Mouse (Mus musculus) kidney, postnatal 10 days (tissue): ENCODE results near the gene Zfp579.
"Not testable (repeated sequence)": the region's sequence is repeated elsewhere in the genome, so short reads cannot be mapped to it uniquely, and the experiment has no call there.

ENCODE experiments used
- DNase-seq: peaks from one replicate; pipeline ENCODE4 v3.0.0; 2021; ENCODE audit warnings: mixed read lengths

The Zfp579 gene

DNA sequence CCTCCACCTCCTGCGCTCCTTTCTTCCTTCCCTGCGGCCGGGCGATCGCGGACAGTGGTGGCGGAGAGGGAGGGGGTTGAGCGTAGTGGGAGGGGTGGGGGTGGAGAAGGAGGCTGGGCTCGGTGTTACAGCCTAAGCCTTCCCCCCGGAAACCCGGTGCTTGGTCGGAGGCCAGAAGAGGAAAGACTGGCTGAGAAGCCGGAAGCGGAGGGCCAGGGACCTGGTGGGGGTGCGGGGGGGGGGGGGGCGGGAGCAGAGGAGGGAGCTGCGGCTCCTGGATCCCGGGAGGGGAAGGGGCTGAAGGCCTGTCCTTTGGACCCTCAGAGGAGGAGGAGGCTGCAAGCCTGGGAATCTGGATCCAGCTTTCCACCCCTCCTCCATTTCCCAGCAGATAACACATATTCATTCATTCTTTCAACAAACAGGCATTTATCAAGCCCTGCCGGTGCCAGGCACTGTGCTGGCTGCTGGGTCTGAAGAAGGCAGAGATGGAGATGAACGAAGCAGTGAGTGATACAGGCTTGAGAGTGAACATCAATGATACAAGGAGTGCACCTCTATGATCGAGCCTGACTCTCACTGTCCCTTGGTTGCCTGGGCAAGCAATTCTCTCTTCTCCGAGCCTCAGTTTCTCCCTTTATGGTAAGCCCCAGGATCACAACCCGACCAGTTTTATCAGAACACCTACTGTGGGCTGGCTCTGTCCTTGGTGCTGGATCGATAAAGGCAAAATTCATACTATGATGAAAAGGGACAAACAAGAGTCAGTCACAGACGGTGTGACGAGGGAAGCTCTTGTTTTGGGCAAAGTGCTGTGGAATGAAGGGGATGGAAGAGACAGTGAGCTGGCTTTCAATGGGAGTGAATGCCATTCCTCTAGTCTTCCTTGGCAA is at the start of gene Zfp579:
TSS of gene Zfp579 (minus strand) at position 156 of the 893 bp plus-strand sequence.
- peak; percentile 96 for DNase-seq

DNA sequence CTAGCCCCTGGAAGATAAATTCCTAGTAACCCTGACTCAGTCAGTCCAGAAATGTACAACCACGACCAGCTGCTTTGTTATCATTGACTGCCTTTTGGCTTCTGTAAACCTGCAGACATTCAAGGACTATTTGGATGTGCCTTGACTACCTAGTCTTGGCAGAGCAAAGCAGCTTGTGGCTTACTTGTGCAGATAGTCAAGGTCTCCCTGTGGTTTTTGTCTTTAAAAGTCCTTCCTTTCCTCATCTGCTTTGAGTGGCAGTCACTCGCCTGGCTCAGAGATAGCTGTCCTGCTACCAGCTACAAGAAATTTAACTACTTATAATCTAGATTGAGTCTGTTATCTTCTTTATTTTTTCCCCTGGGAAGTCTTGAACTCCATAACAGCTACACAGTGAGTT is 49.0 kb upstream of the Zfp579 start:
- no peak for DNase-seq

DNA sequence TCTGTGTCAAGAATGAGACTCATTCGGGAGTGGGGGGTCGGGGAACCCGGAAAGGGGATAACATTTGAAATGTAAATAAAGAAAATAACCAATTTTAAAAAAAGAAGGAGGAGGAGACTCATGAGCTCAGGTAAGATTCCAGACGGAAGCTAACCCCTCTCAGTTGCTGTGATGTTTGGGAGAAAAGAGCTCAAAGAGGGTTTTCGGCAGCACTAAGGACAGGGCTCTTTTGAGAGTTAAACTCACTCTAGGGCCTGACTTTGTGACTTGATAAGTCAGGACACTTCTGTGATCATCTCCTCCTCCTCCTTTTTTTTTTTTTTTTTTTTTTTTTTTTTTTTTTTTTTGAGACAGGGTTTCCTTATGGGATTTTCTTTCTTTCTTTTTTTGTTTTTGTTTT is 43.0 kb upstream of the Zfp579 start:
- no peak for DNase-seq

DNA sequence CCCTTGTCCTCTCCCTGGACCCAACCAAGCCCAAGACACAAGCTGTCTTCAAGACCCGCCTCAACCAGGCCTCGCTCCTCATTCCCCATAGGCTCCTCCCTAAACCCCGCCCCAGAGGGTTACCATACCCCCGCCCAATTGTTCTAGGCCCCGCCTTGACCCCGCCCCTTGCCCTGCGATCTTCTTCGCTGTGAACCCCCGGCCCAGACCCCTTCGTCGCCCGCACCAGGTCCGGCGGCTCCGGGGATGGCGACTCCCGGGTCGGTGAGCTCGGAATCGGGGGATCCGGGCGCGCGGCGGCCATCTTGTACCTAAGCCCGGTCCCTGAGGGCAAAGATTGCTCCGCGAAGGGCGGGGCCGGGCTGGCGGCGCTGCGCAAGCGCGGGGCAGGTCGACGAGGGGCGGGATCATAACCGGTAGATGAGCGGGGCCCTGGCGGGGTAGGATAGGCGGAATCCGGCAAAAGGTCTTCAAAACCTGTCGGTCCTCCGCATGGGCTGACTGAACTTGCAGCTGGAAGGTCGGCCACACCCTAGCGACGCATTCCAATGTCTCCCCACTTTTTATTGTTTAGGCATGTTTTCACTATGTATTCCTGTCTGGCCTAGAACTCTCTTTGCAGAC is 42.3 kb upstream of the Zfp579 start, which contains the start of gene Zfp784:
TSS of gene Zfp784 (minus strand) at position 338 of the 624 bp plus-strand sequence.
- peak; percentile 96 for DNase-seq

DNA sequence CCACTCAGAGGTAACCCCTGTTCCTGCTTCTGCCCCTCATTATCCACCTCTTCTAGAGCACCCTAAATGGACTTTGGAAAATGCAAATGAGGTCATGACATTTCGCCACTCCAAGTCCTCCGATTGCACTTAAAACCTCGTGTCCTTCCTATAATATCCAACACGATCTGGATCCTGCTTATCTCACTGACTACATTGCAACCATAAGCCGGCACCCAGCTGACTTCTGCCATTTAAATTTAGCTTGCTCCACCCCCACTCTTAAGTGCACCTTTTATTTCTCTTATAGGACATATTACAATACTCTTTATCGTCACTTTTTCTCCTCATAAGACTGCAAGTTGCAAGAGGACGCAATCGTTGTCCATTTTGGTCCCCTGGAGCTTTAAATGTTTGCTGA is 41.5 kb upstream of the Zfp579 start:
- no peak for DNase-seq

DNA sequence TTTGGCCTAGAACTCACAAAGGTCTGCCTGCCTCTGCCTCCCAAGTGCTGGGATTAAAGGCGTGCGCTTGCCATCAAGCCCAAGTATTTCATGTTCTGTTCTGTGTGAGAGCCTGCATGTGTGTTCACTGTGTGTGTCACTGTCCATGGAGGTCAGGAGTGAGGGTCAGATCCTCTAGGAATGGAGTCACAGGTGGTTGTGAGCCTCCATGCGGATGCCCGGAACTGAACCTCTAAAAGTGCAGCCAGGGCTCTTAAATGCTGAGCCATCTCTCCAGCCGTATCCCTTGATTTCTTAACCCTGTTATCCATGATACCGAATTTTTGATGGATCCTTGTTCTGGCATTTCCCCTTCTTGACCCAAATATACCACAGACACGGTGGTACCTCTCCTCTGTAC is 41.1 kb upstream of the Zfp579 start:
- DNase-seq: no peak

DNA sequence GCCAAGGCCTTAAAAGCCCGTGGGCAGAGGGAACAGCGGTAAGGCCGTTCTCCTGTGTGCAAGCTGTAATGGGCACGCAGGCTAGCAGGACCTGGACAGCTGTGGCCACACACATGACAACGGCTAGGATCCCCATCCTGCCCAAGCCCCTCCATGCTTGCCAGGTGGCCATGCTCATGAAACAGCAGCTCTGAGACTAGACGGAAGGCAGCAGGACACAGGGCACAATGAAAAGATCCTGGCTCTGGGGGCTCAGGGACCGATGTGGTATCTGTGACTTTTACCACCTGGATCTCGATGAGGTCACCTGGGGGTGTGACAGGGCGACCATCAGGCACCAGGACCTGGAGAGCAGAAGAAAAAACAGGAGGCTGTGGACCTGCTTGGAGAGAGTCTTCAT is 40.2 kb upstream of the Zfp579 start:
- no peak for DNase-seq

DNA sequence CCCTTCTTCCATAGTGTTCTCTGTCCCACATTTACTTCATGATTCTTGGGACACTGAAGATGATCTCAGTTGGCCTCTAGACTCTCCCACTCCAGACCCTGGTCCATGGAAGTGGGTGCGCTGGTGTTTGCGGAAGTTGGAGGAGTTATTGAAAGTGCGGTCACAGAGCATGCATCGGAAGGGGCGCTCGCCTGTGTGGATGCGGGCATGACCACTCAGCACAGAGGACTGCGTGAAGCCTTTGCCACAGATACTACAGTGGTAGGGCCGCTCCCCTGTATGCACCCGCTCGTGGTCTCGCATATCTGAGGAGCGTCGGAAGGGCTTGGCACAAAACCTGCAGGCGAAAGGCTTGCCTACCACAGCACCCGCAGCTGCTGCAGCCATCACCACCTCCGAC is 39.7 kb upstream of the Zfp579 start:
- no peak for DNase-seq

DNA sequence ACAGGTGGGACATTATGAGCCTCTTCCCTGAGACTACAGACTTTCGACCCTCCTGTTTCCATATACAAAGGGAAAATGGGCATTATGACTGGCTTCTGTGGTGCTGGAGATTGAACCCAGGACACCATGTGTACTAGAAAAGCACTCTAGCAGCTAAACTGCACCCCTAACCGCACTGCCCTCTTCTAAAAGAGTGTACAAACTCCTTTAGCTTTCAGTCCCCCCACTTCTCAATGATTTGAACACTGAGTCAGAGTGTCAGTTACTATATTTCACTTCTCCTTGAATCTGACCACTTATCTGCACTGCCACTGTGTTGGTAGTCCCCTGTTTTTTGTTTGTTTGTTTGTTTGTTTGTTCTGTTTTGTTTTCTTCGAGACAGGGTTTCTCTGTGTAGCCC is 37.9 kb upstream of the Zfp579 start, which contains the start of gene 4632433K11Rik:
TSS of gene 4632433K11Rik (plus strand) at position 301 of the 400 bp plus-strand sequence.
- no peak for DNase-seq

DNA sequence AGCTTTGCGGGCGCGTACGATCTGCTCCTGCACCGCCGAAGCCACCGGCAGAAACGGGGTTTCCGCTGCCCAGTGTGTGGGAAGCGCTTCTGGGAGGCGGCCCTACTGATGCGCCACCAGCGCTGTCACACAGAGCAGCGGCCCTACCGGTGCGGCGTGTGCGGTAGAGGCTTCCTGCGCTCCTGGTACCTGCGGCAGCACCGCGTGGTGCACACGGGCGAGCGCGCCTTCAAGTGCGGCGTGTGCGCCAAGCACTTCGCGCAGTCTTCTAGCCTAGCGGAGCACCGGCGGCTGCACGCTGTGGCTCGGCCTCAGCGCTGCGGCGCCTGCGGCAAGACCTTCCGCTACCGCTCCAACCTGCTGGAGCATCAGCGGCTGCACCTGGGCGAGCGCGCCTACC is 35.5 kb upstream of the Zfp579 start:
- DNase-seq: no peak

DNA sequence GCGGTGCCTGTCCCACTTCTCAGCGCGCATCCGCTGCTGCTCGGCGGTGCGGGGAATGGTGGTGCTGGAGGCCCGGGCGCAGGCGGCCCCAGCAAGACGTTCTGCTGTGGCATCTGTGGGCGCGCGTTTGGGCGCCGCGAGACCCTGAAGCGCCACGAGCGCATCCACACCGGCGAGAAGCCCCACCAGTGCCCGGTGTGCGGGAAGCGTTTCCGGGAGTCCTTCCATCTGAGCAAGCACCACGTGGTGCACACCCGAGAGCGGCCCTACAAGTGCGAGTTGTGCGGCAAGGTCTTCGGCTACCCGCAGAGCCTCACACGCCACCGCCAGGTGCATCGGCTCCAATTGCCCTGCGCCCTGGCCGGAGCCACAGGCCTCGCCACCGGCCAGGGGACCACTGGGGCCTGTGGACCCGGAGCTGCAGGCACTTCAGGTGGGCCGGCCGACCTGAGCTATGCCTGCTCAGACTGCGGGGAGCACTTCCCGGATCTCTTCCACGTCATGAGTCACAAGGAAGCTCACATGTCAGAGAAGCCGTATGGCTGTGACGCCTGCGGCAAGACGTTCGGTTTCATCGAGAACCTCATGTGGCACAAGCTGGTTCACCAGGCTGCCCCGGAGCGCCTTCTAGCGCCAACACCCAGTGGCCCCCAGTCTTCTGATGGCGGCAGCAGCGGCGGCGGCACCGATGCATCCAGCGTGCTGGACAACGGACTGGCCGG is 34.8 kb upstream of the Zfp579 start:
- no peak for DNase-seq

DNA sequence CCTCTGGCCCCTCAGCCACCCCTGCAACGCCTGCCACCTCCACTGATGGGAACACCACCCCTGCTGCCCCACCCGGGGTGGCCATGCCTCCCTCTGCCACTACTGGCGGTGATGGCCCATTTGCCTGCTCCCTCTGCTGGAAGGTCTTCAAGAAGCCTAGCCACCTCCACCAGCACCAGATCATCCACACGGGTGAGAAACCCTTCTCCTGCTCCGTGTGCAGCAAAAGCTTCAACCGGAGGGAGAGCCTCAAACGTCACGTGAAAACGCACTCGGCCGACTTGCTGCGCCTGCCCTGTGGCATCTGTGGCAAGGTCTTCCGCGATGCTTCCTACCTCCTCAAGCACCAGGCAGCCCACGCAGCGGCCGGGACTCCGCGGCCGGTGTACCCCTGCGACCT is 34.0 kb upstream of the Zfp579 start:
- DNase-seq: no peak

DNA sequence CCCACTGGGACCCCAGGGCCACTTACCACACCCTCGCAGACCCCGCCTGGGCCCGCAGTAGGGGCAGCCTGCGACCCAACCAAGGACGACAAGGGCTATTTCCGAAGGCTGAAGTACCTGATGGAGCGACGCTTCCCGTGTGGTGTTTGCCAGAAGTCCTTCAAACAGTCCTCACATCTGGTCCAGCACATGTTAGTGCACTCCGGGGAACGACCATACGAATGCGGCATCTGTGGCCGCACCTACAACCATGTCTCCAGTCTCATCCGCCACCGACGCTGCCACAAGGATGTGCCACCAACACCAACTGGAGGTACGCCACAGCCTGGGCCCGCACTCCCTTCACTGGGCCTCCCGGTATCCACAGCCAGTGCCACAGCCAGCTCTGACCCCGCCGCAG is 33.6 kb upstream of the Zfp579 start:
- no peak for DNase-seq

DNA sequence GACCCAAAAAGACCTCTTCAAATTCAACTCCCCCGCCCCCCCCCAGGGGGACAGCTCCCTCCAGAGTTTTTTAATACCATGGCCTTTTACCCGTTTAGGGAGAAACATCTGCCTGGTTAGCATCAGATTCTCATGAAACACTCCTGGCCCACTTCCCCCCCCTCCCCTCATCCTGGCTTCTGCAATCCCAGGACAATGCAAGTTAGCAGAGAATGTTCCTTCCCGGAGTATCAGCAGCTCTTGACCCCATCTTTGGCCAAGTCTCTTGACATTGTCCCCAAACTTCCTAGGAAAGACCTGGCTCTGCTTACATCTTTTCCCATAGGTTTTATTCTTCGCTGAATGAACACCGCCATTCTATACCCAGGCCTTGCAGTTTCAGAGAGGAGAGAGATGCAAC is 25.2 kb upstream of the Zfp579 start:
- peak; percentile 27 for DNase-seq

DNA sequence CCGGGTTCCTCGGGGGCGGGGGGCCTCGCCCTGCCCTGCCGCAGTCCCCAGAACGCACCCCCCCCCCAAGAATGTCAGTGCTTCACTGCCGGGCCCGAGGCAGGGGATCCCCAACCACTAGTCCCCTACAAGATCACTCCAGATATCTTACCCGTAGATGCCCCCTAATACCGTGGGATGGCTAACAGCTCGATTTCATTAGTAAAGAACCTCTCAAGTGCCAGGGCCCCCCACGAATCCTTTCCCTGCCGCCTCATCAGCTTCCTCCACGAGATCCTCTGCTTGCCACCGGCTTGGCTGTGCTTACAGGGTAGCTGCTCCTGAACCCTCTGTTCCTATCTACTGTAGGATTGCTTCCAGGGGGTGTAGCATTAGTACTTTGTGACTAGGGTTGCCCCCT is 24.7 kb upstream of the Zfp579 start:
- DNase-seq: no peak

DNA sequence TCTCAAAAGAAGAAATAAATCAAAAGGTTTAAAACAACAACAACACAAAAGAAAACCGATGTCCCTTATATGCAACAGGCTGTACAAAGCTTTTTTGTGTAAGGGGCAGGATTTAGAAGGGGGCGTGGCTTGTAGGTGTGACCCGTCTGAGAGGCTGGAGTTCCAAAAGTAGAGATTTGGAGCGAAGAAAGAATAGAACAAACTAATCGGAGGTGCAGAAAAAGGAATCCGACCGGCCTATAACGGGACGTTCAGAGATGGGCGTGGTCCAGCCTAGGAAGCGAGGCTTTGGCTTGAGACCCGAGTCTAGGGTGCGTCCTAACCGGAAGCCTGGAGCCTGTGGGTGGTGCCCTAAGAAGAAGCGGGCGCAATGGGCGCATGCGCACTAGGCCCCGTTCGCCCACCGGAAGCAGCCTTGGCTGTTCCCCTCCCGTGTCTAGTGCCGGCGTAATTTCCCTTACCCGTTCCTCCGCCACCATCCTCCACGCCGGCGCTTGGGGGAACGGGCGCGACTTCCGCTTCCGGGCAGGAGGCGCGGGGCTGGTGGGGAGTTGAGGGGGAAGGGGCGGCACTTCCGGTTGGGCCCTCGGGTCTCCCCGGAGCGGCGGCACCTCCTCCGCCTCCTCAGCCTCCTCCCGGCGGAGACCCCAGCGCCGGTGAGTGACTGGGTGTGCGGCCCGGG is 24.2 kb upstream of the Zfp579 start, which contains the start of the genes Zfp865 and Ccdc106:
TSS of gene Zfp865 (plus strand) at position 377 of the 682 bp plus-strand sequence.
TSS of gene Ccdc106 (plus strand) at position 554 of the 682 bp plus-strand sequence.
- peak; percentile 100 for DNase-seq

DNA sequence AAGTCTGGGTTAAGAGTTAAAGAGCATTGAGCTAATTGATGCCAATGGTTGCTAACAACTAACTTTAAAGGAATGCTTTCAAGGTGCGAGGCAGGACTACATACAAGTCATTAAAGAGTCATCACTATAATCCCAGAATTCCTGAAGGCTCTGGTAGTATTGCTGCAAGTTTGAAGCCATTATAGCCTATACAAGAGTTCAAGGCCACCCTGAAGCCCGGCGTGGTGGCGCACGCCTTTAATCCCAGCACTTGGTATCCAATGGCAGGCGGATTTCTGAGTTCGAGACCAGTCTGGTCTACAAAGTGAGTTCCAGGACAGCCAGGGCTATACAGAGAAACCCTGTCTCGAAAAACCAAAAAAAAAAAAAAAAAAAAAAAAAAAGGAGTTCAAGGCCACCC is 23.6 kb upstream of the Zfp579 start:
- DNase-seq: not testable (repeated sequence)

DNA sequence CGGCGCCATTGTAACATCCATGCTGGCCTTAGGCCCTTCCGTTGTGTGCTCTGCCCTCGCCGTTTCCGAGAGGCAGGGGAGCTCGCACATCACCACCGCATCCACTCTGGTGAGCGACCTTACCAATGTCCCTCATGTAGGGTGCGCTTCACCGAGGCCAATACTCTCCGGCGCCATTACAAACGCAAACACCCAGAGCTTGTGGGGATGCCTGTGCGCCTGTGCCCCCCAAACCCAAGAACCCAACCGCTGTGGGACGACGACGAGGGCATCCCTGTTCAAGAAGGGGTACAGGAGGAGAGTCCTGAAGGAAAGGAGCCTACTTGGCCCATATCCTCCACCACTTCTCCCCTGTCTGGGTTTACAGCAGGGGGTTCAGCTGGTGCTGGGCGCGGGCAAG is 22.0 kb upstream of the Zfp579 start:
- no peak for DNase-seq

DNA sequence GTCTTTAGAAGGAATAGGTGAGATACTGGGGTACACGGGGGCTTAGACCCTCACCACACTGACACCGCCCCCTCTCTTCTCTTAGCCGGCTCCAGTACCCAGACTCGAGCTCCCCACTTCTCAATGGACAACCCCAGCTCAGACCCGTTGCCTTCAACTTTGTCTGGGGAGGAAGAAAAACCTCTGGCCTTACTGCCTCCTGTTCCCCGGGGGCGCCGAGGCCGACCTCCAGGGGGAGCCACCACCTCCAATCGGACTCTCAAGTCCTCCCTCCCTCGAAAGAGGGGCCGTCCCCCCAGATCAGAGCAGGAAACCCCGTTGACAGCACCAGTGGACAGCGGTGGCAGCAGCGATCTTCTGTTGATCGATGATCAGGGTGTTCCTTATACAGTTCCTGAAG is 21.4 kb upstream of the Zfp579 start:
- DNase-seq: peak; percentile 42

DNA sequence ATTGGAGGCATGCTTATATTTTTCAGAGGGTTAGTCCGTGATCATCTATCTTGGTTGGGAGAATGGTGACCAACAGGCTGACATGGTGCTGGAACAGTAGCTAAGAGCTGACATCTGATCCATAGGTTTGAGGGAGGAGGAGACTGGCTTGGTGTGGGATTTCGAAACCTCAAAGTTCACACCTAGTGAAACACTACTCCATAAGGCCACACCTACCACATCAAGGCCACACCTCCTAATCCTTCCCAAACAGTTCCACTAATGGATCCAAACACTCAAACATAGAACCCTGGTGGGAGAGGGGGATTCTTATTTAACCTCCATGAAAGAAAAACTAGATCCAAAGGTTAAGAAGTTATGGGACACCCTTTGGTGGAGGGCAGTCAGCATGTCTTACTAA is 21.0 kb upstream of the Zfp579 start:
- no peak for DNase-seq

DNA sequence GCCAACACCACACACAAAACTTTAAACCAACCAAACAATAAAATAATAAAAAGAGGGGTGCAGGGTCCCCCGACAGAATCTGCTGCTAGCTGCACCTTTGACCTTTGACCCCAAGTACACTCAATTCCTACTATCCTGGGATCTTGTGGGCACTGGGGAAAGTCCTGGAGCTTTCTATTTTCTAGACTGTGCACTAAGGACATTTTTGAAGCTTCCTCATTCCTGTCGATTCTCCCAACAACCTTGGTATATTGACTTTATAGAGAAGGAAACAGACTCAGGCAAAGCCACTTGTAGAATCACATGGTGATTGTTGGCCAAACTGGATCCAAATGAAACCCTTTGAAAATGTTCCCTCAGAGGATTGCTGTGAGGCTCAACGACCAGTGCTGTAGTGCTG is 20.1 kb upstream of the Zfp579 start:
- DNase-seq: no peak

DNA sequence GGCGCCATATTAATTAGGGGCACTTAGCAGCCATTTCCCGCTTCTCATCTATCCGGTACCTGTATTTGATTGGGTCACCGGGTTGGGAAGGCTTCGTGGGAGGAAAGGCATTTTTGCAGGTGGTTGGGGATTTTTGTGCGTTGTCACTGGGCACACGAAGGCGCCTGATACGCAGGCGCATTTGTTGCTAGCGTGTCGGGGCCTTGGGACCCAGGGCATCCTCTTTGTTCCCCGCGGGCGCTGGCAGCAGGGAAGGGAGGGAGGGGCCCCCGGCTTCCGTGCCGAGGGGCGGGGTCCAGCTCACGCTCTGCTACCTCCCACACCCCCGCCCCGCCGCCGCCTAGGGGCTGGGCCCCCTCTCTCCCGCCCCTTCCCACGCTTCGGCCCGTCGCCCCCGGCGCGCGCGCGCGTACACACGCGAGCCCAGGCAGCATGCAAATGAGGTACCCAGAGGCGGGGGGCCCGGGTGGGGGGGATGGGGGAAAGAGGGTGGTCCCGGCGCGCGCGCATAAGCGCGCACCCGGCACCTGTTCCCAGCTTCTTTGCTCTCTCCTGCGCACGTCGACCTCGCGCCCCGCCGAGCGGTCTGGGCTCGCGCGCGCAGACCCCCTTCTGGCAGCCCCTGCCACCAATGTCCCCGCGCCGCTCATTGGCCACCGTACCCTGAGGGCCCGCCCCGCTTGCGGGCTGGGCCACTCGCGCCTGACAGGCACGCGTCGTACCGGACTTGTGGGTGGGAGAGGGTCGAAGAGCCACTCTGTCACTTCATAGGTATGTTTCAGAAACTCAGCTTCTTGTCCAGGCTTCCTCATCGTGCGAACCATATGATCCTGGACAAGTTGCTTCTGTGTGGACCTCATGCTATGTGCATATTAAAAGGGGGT is 19.4 kb upstream of the Zfp579 start, which contains the start of gene Gm44973:
TSS of gene Gm44973 (plus strand) at position 379 of the 884 bp plus-strand sequence.
- DNase-seq: peak; percentile 99
